Mouse (Mus musculus) lung, adult 2 months (tissue): ENCODE measurements around the gene Smcp. TPM values are rescaled to one million over a fixed set of nuclear protein-coding genes. Genes with fewer than 3 reads are reported as not detected.

Experiments used
- DNase-seq: peaks from one replicate; pipeline ENCODE4 v3.0.0; 2022
- H3K4me1 ChIP-seq: fragments of 200-500 bp; 2 replicates; pipeline ENCODE4 v1.6.1; 2011; ENCODE audit warnings: low read length; ENCODE audit not compliant: control insufficient read depth, insufficient read depth
- H3K4me3 ChIP-seq: fragments of 200-500 bp; replicated peaks from 2 replicates; pipeline ENCODE3; 2011; ENCODE audit warnings: low read depth, mild to moderate bottlenecking, control low read depth, low read length; ENCODE audit errors: extremely low read depth
- CTCF ChIP-seq: fragments of 200-500 bp; IDR thresholded peaks from 2 replicates; pipeline ENCODE4 v1.5.1; 2011; ENCODE audit warnings: mild to moderate bottlenecking, low read length, control low read depth; ENCODE audit not compliant: insufficient read depth
- POLR2A ChIP-seq: fragments of 200-500 bp; IDR thresholded peaks from 2 replicates; pipeline ENCODE4 v1.6.1; 2011; ENCODE audit warnings: low read depth, mild to moderate bottlenecking, control low read depth, low read length, borderline replicate concordance; ENCODE audit errors: extremely low read depth
- WGBS: fragments of 180-500 bp; shearing (Covaris S2); methylation state at CpG from one replicate; pipeline ENCODE4 v1.1.7; 2018; 5-methylcytosine and 5-hydroxymethylcytosine counted together
- polyA plus RNA-seq: library from polyadenylated mRNA; depleted of rRNA; stranded (reverse); fragments of >200 nt; gene quantifications from 2 replicates; pipeline ENCODE4 v1.2.3, GENCODE M21; 2012; rRNA removed

Smcp gene
- 0.92 TPM in 1 of 2 replicates, not detected in the other for polyA plus RNA-seq

GRCm38 (mm10) chr3:92588858-92589257, at the start of gene Smcp:
TSS of gene Smcp (minus strand) at chr3:92588997.
- TF ChIP-seq POLR2A (no peak), CTCF (no peak)
- DNase-seq, result no peak
- Histone ChIP-seq H3K4me1 (no peaks in the 10 kb centered on the region), H3K4me3 (no peak within 1 kb of the TSS)
- 59% methylated on average over 1 of the region's 1 CpGs for WGBS

GRCm38 (mm10) chr3:92638653-92638991, 49.8 kb upstream of the Smcp start:
- no peak for DNase-seq
- no peak for TF ChIP-seq POLR2A
- no peak for TF ChIP-seq CTCF
- H3K4me1 ChIP-seq, result no peaks in the 10 kb centered on the region
- no peak overlapping the region for H3K4me3 ChIP-seq
- WGBS, result 68% methylated on average over 3 of the region's 3 CpGs

- Histone ChIP-seq H3K4me3 (no peak overlapping the region), H3K4me1 (no peaks in the 10 kb centered on the region)
- 43% methylated on average over 1 of the region's 1 CpGs for whole genome bisulfite sequencing
- no peak for TF ChIP-seq CTCF
- TF ChIP-seq POLR2A, result no peak
- DNase-seq, result no peak
Observed at GRCm38 (mm10) chr3:92637745-92638652, 49.2 kb upstream of the Smcp start.

GRCm38 (mm10) chr3:92621560-92621959, 32.8 kb upstream of the Smcp start, which contains the start of gene Lce6a:
TSS of gene Lce6a (minus strand) at chr3:92621660.
- TF ChIP-seq POLR2A (no peak), CTCF (no peak)
- no peaks in the 10 kb centered on the region for H3K4me1 ChIP-seq
- H3K4me3 ChIP-seq, result no peak within 1 kb of the TSS
- WGBS, result 58% methylated on average over 2 of the region's 2 CpGs
- DNase-seq, result no peak

- TF ChIP-seq CTCF, result no peak
- TF ChIP-seq POLR2A, result no peak
- no peak overlapping the region for H3K4me3 ChIP-seq
- H3K4me1 ChIP-seq, result no peaks in the 10 kb centered on the region
- no peak for DNase-seq
- 26% methylated on average over 1 of the region's 1 CpGs for WGBS
Observed at GRCm38 (mm10) chr3:92609804-92610203, 21.0 kb upstream of the Smcp start.

GRCm38 (mm10) chr3:92607392-92607791, 18.6 kb upstream of the Smcp start, which contains the start of gene 2210017I01Rik:
TSS of gene 2210017I01Rik (minus strand) at chr3:92607492.
- Histone ChIP-seq H3K4me3 (no peak within 1 kb of the TSS), H3K4me1 (no peaks in the 10 kb centered on the region)
- DNase-seq, result no peak
- TF ChIP-seq POLR2A (no peak), CTCF (no peak)

- no peaks in the 10 kb centered on the region for H3K4me1 ChIP-seq
- 37% methylated on average over 1 of the region's 1 CpGs for WGBS
- DNase-seq, result no peak
Observed at GRCm38 (mm10) chr3:92602169-92602568, 13.4 kb upstream of the Smcp start.

GRCm38 (mm10) chr3:92600456-92600855, 11.7 kb upstream of the Smcp start:
- 46% methylated on average over 1 of the region's 1 CpGs for WGBS
- TF ChIP-seq POLR2A (no peak), CTCF (no peak)
- no peaks in the 10 kb centered on the region for H3K4me1 ChIP-seq
- no peak overlapping the region for H3K4me3 ChIP-seq
- DNase-seq, result no peak

More at GRCm38 (mm10) chr3:92602169-92602568, 13.4 kb upstream of the Smcp start:
- TF ChIP-seq CTCF (no peak), POLR2A (no peak)
- H3K4me3 ChIP-seq, result no peak overlapping the region

GRCm38 (mm10) chr3:92599973-92600372, 11.2 kb upstream of the Smcp start:
- H3K4me1 ChIP-seq, result no peaks in the 10 kb centered on the region
- TF ChIP-seq CTCF (no peak), POLR2A (no peak)
- DNase-seq, result no peak
- H3K4me3 ChIP-seq, result no peak overlapping the region

- WGBS, result 86% methylated on average over 2 of the region's 2 CpGs
- no peak for DNase-seq
- H3K4me3 ChIP-seq, result no peak overlapping the region
- no peaks in the 10 kb centered on the region for H3K4me1 ChIP-seq
- TF ChIP-seq POLR2A (no peak), CTCF (no peak)
Observed at GRCm38 (mm10) chr3:92598429-92598828, 9.6 kb upstream of the Smcp start.

- TF ChIP-seq CTCF (no peak), POLR2A (no peak)
- Histone ChIP-seq H3K4me3 (no peak overlapping the region), H3K4me1 (no peaks in the 10 kb centered on the region)
- 71% methylated on average over 3 of the region's 3 CpGs for WGBS
- DNase-seq, result no peak
Observed at GRCm38 (mm10) chr3:92587190-92587589, 1.6 kb downstream of the Smcp start.
